Mouse (Mus musculus) thymus, adult 2 months (tissue): ENCODE results near the gene Trim8. TPM values are rescaled to one million over a fixed set of nuclear protein-coding genes. Genes with fewer than 3 reads are reported as not detected.
A peak's percentile ranks its signal among the peaks of the same experiment; 100 is the strongest.

Experiments
- DNase-seq: peaks from one replicate; pipeline ENCODE4 v3.0.0; 2021
- H3K27ac ChIP-seq: fragments of 200-500 bp; 2 replicates; pipeline ENCODE4 v1.5.1; 2012; ENCODE audit warnings: low read length, control low read depth; ENCODE audit not compliant: control insufficient read depth, insufficient read depth
- H3K27me3 ChIP-seq: fragments of 200-500 bp; 2 replicates; pipeline ENCODE4 v1.6.1; 2012; ENCODE audit warnings: mild to moderate bottlenecking, low read length, moderate library complexity, mixed read lengths; ENCODE audit not compliant: control insufficient read depth, insufficient read depth
- H3K36me3 ChIP-seq: fragments of 200-500 bp; 2 replicates; pipeline ENCODE4 v1.6.1; 2012; ENCODE audit warnings: mild to moderate bottlenecking, low read length, moderate library complexity; ENCODE audit not compliant: control insufficient read depth, insufficient read depth
- H3K4me1 ChIP-seq: fragments of 200-500 bp; replicated peaks from 2 replicates; pipeline ENCODE4 v1.6.1; 2012; ENCODE audit warnings: low read length; ENCODE audit not compliant: control insufficient read depth, insufficient read depth
- H3K4me3 ChIP-seq: fragments of 200-500 bp; 2 replicates; pipeline ENCODE4 v1.5.1; 2012; ENCODE audit warnings: mild to moderate bottlenecking, low read length, control low read depth, moderate library complexity; ENCODE audit not compliant: control insufficient read depth, insufficient read depth
- CTCF ChIP-seq: fragments of 200-500 bp; IDR thresholded peaks from 2 replicates; pipeline ENCODE4 v1.5.1; 2012; ENCODE audit warnings: mild to moderate bottlenecking, control low read depth, low read length, moderate library complexity, borderline replicate concordance; ENCODE audit not compliant: control insufficient read depth, poor library complexity, insufficient read depth; ENCODE audit errors: extremely low read depth
- POLR2A ChIP-seq: fragments of 200-500 bp; IDR thresholded peaks from 2 replicates; pipeline ENCODE4 v1.6.1; 2012; ENCODE audit warnings: mild to moderate bottlenecking, low read length, control low read depth, moderate library complexity; ENCODE audit not compliant: control insufficient read depth, poor library complexity, insufficient read depth; ENCODE audit errors: extremely low read depth
- WGBS: fragments of 180-500 bp; shearing (Covaris S2); methylation state at CpG from one replicate; pipeline ENCODE4 v1.1.7; 2018; 5-methylcytosine and 5-hydroxymethylcytosine counted together
- polyA plus RNA-seq: library from polyadenylated mRNA; depleted of rRNA; stranded (reverse); fragments of >200 nt; gene quantifications from 2 replicates; pipeline ENCODE4 v1.2.3, GENCODE M21; 2012

Gene Trim8
- polyA plus RNA-seq, 1 experiment = 57.9 TPM

- no peaks in the 10 kb centered on the region for H3K36me3 ChIP-seq
- peak; percentile 92 for DNase-seq
- peaks cover 35% of the 10 kb centered on the region for H3K4me1 ChIP-seq
- peak overlapping the region; percentile 96 for H3K27ac ChIP-seq
- H3K4me3 ChIP-seq = peak overlapping the region; percentile 58
- no peaks in the 10 kb centered on the region for H3K27me3 ChIP-seq
- peak; percentile 77 for TF ChIP-seq POLR2A
- peak; percentile 90 for TF ChIP-seq CTCF
- under 1% methylated on average over 53 of the region's 53 CpGs for WGBS
Observed at GRCm38 (mm10) chr19:46502471-46503166, 1.1 kb downstream of the Trim8 start.

- WGBS = 1% methylated on average over 21 of the region's 21 CpGs
- H3K27ac ChIP-seq = peak overlapping the region; percentile 96
- no peaks in the 10 kb centered on the region for H3K36me3 ChIP-seq
- H3K4me3 ChIP-seq = peak overlapping the region; percentile 58
- TF ChIP-seq POLR2A = peak; percentile 80
- peak; percentile 57; the same call in 1 of the 2 replicates for TF ChIP-seq CTCF
- H3K27me3 ChIP-seq = no peaks in the 10 kb centered on the region
- peaks cover 44% of the 10 kb centered on the region for H3K4me1 ChIP-seq
- DNase-seq = peak; percentile 86
Observed at GRCm38 (mm10) chr19:46503351-46504084, 2.0 kb downstream of the Trim8 start.

- H3K36me3 ChIP-seq = no peaks in the 10 kb centered on the region
- WGBS = 3% methylated on average over 4 of the region's 4 CpGs
- peak overlapping the region; percentile 58 for H3K4me3 ChIP-seq
- H3K4me1 ChIP-seq = peaks cover 50% of the 10 kb centered on the region
- no peaks in the 10 kb centered on the region for H3K27me3 ChIP-seq
- DNase-seq = peak; percentile 57
- no peak for TF ChIP-seq POLR2A
- no peak; the same call in 1 of the 2 replicates for TF ChIP-seq CTCF
- H3K27ac ChIP-seq = peak overlapping the region; percentile 96
Observed at GRCm38 (mm10) chr19:46504085-46504552, 2.6 kb downstream of the Trim8 start.

- H3K36me3 ChIP-seq = no peaks in the 10 kb centered on the region
- 55% methylated on average over 9 of the region's 9 CpGs for WGBS
- no peak for TF ChIP-seq CTCF
- no peak for TF ChIP-seq POLR2A
- H3K27me3 ChIP-seq = no peaks in the 10 kb centered on the region
- DNase-seq = no peak
- H3K4me3 ChIP-seq = 0 out of 2 replicates have a peak overlapping the region, but pooled peaks have one; percentile 6
- peaks cover 57% of the 10 kb centered on the region for H3K4me1 ChIP-seq
- peak overlapping the region; percentile 12; the same call in 1 of the 2 replicates for H3K27ac ChIP-seq
Observed at GRCm38 (mm10) chr19:46504822-46505417, 3.4 kb downstream of the Trim8 start.

- no peak for DNase-seq
- Histone ChIP-seq H3K4me1 (peaks cover 63% of the 10 kb centered on the region), H3K36me3 (no peaks in the 10 kb centered on the region), H3K27ac (peak overlapping the region; percentile 2; the same call in 1 of the 2 replicates), H3K4me3 (no peak overlapping the region), H3K27me3 (no peaks in the 10 kb centered on the region)
- WGBS = 70% methylated on average over 8 of the region's 8 CpGs
- TF ChIP-seq POLR2A (no peak), CTCF (no peak)
Observed at GRCm38 (mm10) chr19:46505646-46506371, 4.3 kb downstream of the Trim8 start.

GRCm38 (mm10) chr19:46506372-46506717 lies 4.8 kb downstream of the Trim8 start:
- Histone ChIP-seq H3K27ac (no peak overlapping the region; the same call in 1 of the 2 replicates), H3K4me3 (no peak overlapping the region), H3K36me3 (no peaks in the 10 kb centered on the region), H3K4me1 (peaks cover 68% of the 10 kb centered on the region), H3K27me3 (no peaks in the 10 kb centered on the region)
- TF ChIP-seq CTCF = no peak
- no peak for TF ChIP-seq POLR2A
- WGBS = 12% methylated on average over 3 of the region's 3 CpGs
- DNase-seq = no peak
